Mouse (Mus musculus): ENCODE data around the gene Mcoln2. TPM values are rescaled to one million over a fixed set of nuclear protein-coding genes. Genes with fewer than 3 reads are reported as not detected.
A peak's percentile ranks its signal among the peaks of the same experiment; 100 is the strongest.

Mcoln2 gene
- polyA plus RNA-seq, 1 experiment from 2014 or later: 0.49 TPM

DNA sequence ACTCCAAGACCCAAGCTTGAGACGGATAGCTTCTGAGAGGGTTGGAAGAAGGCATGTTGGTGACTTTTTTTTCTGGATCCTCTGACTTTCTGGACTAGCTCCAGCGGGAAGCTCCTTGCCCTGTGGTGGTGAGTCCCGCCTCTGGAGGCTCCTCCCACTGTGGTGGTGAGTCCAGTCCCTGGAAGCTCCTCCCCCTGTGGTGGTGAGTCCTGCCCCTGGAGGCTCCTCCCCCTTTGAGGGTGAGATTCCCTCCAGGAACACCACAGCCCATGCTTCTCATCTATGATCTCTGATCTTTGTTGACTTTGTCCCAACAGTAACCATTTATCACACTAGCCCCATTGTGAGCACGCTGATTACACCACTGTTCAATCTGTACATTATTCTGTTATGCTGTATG lies 12.6 kb downstream of the Mcoln2 start:
- ATAC-seq (ENCODE audit: insufficient read depth, low FRiP score, low TSS enrichment) (no peak), DNase-seq (ENCODE audit: low spot score) (no peak)
- Histone ChIP-seq H3K27ac (ENCODE audit: low read depth, low read length) (no peak overlapping the region), H3K4me3 (ENCODE audit: low read depth, low read length) (no peak overlapping the region), H3K27me3 (ENCODE audit: control insufficient read depth, insufficient read depth, low read length) (no peaks in the 10 kb centered on the region), H3K36me3 (ENCODE audit: control insufficient read depth, insufficient read depth, low read length) (no peaks in the 10 kb centered on the region), H3K9me3 (ENCODE audit: control insufficient read depth, low read length) (no peaks in the 10 kb centered on the region), H3K9ac (ENCODE audit: low read length) (no peak overlapping the region), H3K4me2 (ENCODE audit: low read depth) (no peak overlapping the region), H3K4me1 (ENCODE audit: control insufficient read depth, insufficient read depth, low read length) (no peaks in the 10 kb centered on the region)
- 85% methylated on average over 4 of the region's 4 CpGs for WGBS

DNA sequence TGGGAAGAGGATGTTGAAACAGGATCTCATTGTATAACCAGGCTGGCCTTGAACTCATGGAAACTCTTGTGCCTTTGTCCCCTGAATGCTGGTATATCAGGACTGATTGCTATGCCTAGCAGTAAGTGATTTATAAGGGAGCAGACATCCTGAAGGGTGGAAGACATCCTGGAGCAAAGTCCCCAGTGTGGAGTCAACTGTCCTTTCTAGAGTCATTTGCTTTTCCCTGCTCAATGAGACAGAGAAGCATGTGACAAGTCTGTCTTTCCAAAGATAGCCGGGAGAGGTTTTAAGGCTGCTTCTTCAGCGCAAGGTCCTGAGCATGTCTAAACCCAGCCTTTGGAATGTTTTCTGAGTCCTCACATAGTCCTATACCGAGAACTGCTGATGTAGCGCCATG lies 19.7 kb downstream of the Mcoln2 start:
- 85% methylated on average over 4 of the region's 4 CpGs for WGBS
- H3K27ac ChIP-seq (ENCODE audit: low read depth, low read length): no peak overlapping the region

DNA sequence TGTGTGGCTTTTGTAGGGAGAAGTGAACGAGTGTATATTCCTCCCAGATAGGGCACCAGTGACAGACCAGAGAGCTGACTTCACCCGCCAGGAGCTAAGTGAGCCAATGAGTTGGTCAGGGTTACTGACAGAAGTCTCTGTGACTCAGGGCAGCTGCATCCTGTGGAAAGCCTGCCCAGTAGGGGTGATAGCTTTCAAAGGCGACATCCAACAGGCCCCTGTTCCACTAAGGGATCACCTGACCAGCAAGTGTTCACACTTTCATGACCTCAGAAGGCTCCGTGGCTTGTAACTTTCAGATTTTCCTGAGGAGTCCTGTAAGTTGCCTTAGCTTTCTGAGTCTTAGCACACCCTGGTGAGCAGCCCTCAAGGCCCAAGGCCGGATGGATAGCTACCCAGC lies 23.4 kb downstream of the Mcoln2 start:
- Histone ChIP-seq H3K9me3 (ENCODE audit: control insufficient read depth, low read length) (no peaks in the 10 kb centered on the region), H3K9ac (ENCODE audit: low read length) (no peak overlapping the region), H3K27me3 (ENCODE audit: control insufficient read depth, insufficient read depth, low read length) (no peaks in the 10 kb centered on the region), H3K4me3 (ENCODE audit: low read depth, low read length) (no peak overlapping the region), H3K36me3 (ENCODE audit: control insufficient read depth, insufficient read depth, low read length) (no peaks in the 10 kb centered on the region), H3K4me2 (ENCODE audit: low read depth) (no peak overlapping the region), H3K27ac (ENCODE audit: low read depth, low read length) (no peak overlapping the region), H3K4me1 (ENCODE audit: control insufficient read depth, insufficient read depth, low read length) (no peaks in the 10 kb centered on the region)
- WGBS: 78% methylated on average over 5 of the region's 5 CpGs
- DNase-seq (ENCODE audit: low spot score): no peak
- no peak for ATAC-seq (ENCODE audit: insufficient read depth, low FRiP score, low TSS enrichment)

More for the DNA sequence above, 19.7 kb downstream of the Mcoln2 start:
- ATAC-seq (ENCODE audit: insufficient read depth, low FRiP score, low TSS enrichment) (no peak), DNase-seq (ENCODE audit: low spot score) (no peak)
- no peak overlapping the region for H3K4me3 ChIP-seq (ENCODE audit: low read depth, low read length)
- H3K4me1 ChIP-seq (ENCODE audit: control insufficient read depth, insufficient read depth, low read length): no peaks in the 10 kb centered on the region
- no peak overlapping the region for H3K9ac ChIP-seq (ENCODE audit: low read length)
- no peaks in the 10 kb centered on the region for H3K9me3 ChIP-seq (ENCODE audit: control insufficient read depth, low read length)
- H3K36me3 ChIP-seq (ENCODE audit: control insufficient read depth, insufficient read depth, low read length): no peaks in the 10 kb centered on the region
- no peaks in the 10 kb centered on the region for H3K27me3 ChIP-seq (ENCODE audit: control insufficient read depth, insufficient read depth, low read length)
- no peak overlapping the region for H3K4me2 ChIP-seq (ENCODE audit: low read depth)

DNA sequence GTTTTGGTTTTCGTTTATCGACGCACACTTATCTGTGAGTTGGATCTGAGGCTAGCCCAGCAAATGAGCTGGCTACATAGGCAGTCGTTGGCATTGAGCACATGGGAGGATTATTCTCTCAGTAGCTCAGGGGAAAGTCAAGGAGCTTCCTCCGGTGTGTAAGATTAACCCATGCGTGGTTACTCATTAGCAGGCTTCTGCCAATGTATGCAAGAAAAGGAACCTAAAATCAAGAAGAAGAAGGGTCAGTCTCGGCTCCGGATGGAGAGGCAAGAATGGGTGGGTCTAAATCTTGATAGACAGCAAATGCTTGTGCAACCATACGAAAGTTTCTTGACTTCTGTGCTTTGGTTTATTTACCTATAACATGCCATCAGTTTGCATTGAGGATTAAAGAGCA lies 24.6 kb downstream of the Mcoln2 start:
- no peak overlapping the region for H3K9ac ChIP-seq (ENCODE audit: low read length)
- DNase-seq (ENCODE audit: low spot score) (no peak), ATAC-seq (ENCODE audit: insufficient read depth, low FRiP score, low TSS enrichment) (no peak)
- H3K4me3 ChIP-seq (ENCODE audit: low read depth, low read length): no peak overlapping the region
- H3K4me2 ChIP-seq (ENCODE audit: low read depth): no peak overlapping the region
- 89% methylated on average over 9 of the region's 9 CpGs for WGBS
- H3K27ac ChIP-seq (ENCODE audit: low read depth, low read length): no peak overlapping the region
- no peaks in the 10 kb centered on the region for H3K4me1 ChIP-seq (ENCODE audit: control insufficient read depth, insufficient read depth, low read length)
- H3K9me3 ChIP-seq (ENCODE audit: control insufficient read depth, low read length): no peaks in the 10 kb centered on the region
- H3K36me3 ChIP-seq (ENCODE audit: control insufficient read depth, insufficient read depth, low read length): no peaks in the 10 kb centered on the region
- no peaks in the 10 kb centered on the region for H3K27me3 ChIP-seq (ENCODE audit: control insufficient read depth, insufficient read depth, low read length)

DNA sequence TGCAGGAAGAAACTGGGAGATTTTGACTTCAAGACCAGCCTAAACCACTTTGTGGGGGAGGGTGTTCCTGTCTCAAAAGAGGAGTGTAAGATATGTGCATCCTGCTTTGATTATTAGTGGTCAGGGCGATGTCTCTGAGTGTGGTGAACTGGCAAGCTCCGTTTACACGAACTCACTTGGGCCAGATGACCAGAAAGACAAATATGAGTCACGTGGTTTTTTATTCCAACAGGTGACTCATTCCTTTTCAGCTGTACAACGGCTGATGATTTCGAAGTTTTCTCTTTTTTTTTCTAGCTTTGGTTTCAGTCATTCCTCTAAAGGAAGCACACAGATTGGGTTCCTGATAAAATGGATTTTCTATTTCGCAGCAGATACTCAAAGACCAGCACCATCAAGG lies 27.7 kb downstream of the Mcoln2 start:
- no peak overlapping the region for H3K9ac ChIP-seq (ENCODE audit: low read length)
- no peak overlapping the region for H3K4me3 ChIP-seq (ENCODE audit: low read depth, low read length)
- no peak overlapping the region for H3K27ac ChIP-seq (ENCODE audit: low read depth, low read length)
- H3K9me3 ChIP-seq (ENCODE audit: control insufficient read depth, low read length): no peaks in the 10 kb centered on the region
- no peaks in the 10 kb centered on the region for H3K4me1 ChIP-seq (ENCODE audit: control insufficient read depth, insufficient read depth, low read length)
- no peak overlapping the region for H3K4me2 ChIP-seq (ENCODE audit: low read depth)
- H3K27me3 ChIP-seq (ENCODE audit: control insufficient read depth, insufficient read depth, low read length): no peaks in the 10 kb centered on the region
- peak; percentile 13; the same call in 1 of the 2 replicates for ATAC-seq (ENCODE audit: insufficient read depth, low FRiP score, low TSS enrichment)
- no peak for DNase-seq (ENCODE audit: low spot score)
- no peaks in the 10 kb centered on the region for H3K36me3 ChIP-seq (ENCODE audit: control insufficient read depth, insufficient read depth, low read length)
- WGBS: 82% methylated on average over 7 of the region's 7 CpGs

DNA sequence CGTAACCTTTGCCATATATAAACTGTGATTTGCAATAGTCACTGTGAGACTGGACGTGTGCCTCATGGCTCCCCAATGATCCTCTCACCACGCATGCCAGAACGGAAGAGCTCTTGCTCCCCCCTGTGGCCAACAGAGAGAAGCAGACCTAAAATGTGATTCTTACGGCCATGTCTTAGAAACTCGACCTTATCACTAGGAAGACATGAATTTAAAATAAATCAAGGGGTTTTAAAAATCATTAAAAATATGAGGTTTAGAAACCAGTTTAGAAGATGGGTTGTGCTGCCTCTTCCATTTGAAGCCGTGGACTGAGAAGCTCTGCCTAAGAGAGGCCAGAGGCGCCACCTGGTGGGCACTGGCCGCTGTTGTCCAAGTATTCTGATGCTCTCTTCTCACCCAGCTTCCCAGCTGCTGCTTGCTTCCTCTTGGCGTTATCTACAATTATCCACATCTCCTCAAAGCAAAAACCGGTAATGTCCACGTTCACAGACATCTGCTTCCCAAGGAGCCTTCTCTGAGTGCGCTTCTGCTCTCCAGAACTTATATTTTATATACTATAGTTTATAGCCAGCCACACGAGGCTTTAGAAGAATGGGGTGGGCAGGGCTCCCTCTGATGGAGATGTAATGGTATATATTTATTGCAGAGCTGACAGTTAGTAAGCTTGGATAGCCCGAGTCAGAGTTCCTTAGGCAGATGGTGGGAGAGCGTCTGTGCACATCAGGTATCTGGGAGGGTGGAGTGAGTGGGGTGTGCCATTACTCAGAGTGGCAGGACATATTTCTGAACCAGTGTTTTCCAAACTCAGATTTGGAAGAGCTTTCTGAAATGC lies 28.3 kb downstream of the Mcoln2 start:
- peak; percentile 79 for ATAC-seq (ENCODE audit: insufficient read depth, low FRiP score, low TSS enrichment)
- Histone ChIP-seq H3K4me3 (ENCODE audit: low read depth, low read length) (peak overlapping the region; percentile 12; the same call in 1 of the 2 replicates), H3K9me3 (ENCODE audit: control insufficient read depth, low read length) (no peaks in the 10 kb centered on the region), H3K27me3 (ENCODE audit: control insufficient read depth, insufficient read depth, low read length) (no peaks in the 10 kb centered on the region), H3K4me2 (ENCODE audit: low read depth) (peak overlapping the region; percentile 38), H3K4me1 (ENCODE audit: control insufficient read depth, insufficient read depth, low read length) (no peaks in the 10 kb centered on the region), H3K36me3 (ENCODE audit: control insufficient read depth, insufficient read depth, low read length) (no peaks in the 10 kb centered on the region), H3K9ac (ENCODE audit: low read length) (no peak overlapping the region), H3K27ac (ENCODE audit: low read depth, low read length) (no peak overlapping the region)
- 6% methylated on average over 16 of the region's 16 CpGs for WGBS
- DNase-seq (ENCODE audit: low spot score): peak; percentile 88

DNA sequence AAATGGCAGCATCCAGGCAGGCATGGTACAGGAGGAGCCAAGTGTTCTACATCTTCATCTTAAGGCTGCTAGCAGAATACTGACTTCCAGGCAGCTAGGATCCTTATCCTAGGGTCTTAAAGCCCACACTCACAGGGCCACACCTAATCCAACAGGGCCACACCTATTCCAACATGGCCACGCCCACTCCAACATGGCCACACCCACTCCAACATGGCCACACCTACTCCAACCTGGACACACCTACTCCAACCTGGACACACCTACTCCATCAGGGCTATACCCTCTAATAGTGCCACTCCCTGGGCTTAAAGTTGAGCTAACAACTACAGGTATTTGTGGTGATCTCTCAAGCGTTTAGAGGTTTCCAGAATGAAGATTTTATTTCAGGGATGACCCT lies 30.7 kb downstream of the Mcoln2 start:
- Histone ChIP-seq H3K27me3 (ENCODE audit: control insufficient read depth, insufficient read depth, low read length) (no peaks in the 10 kb centered on the region), H3K4me1 (ENCODE audit: control insufficient read depth, insufficient read depth, low read length) (no peaks in the 10 kb centered on the region), H3K9me3 (ENCODE audit: control insufficient read depth, low read length) (no peaks in the 10 kb centered on the region), H3K9ac (ENCODE audit: low read length) (no peak overlapping the region), H3K4me2 (ENCODE audit: low read depth) (no peak overlapping the region), H3K27ac (ENCODE audit: low read depth, low read length) (no peak overlapping the region), H3K4me3 (ENCODE audit: low read depth, low read length) (no peak overlapping the region), H3K36me3 (ENCODE audit: control insufficient read depth, insufficient read depth, low read length) (no peaks in the 10 kb centered on the region)
- 39% methylated on average over 2 of the region's 2 CpGs for WGBS
- DNase-seq (ENCODE audit: low spot score) (no peak), ATAC-seq (ENCODE audit: insufficient read depth, low FRiP score, low TSS enrichment) (no peak)

DNA sequence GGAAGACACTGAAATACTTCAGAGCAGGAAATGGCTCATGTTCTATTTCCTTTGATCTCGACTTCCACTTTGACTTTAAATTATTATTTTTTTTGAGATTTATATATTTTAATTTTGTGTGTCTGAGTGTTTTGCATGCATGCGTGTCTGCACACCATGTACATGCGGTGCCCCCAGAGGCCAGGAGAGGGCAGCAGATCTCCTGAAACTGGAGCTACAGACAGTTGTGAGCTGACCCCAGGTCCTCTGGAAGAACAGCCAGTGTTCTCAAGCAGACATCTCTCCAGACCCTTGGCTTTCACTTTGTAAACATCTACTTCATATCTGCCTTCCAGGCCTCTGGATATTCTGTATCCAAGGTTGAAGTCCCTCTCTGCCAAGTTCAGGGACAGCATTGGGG lies 31.4 kb downstream of the Mcoln2 start:
- Histone ChIP-seq H3K27me3 (ENCODE audit: control insufficient read depth, insufficient read depth, low read length) (no peaks in the 10 kb centered on the region), H3K9me3 (ENCODE audit: control insufficient read depth, low read length) (no peaks in the 10 kb centered on the region), H3K4me2 (ENCODE audit: low read depth) (no peak overlapping the region), H3K4me1 (ENCODE audit: control insufficient read depth, insufficient read depth, low read length) (no peaks in the 10 kb centered on the region), H3K9ac (ENCODE audit: low read length) (no peak overlapping the region), H3K27ac (ENCODE audit: low read depth, low read length) (no peak overlapping the region), H3K4me3 (ENCODE audit: low read depth, low read length) (no peak overlapping the region), H3K36me3 (ENCODE audit: control insufficient read depth, insufficient read depth, low read length) (no peaks in the 10 kb centered on the region)
- DNase-seq (ENCODE audit: low spot score) (peak; percentile 68), ATAC-seq (ENCODE audit: insufficient read depth, low FRiP score, low TSS enrichment) (no peak)
- WGBS: 33% methylated on average over 3 of the region's 3 CpGs

DNA sequence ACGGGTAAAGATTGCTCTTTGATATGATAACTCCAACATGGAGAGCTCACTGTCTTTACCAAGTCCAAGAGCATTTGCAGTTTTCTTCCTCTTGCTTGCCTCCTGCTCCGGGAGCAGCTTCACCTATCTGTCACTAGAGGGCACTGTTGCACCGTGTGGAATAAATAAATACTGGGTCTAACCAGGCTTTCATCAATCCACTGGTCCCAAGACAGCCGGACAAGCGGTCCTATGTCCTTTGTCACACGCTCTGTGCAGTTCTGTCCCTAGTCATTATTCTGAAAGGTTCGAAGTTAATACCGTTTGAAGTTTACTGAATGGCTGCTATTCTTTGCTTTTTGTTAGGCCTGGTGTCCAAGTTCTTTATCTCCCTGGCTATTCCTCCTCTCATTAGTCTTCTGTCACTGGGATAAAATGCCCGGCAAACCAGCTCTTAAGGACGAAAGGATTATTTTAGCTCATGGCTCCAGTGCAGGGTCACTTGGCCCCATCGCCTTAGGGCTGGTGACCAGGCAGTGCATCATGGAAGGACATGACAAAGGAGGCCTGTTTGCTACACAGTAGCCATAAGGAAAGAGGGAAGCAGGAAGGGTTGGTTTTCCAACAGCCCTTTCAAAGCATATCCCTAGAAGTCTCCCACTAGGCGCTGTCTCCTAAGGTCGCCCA lies 35.5 kb downstream of the Mcoln2 start:
- Histone ChIP-seq H3K9me3 (ENCODE audit: control insufficient read depth, low read length) (no peaks in the 10 kb centered on the region), H3K27ac (ENCODE audit: low read depth, low read length) (no peak overlapping the region), H3K36me3 (ENCODE audit: control insufficient read depth, insufficient read depth, low read length) (no peaks in the 10 kb centered on the region), H3K27me3 (ENCODE audit: control insufficient read depth, insufficient read depth, low read length) (0 out of 2 replicates have a peak, but pooled peaks cover 2% of the 10 kb centered on the region), H3K4me1 (ENCODE audit: control insufficient read depth, insufficient read depth, low read length) (no peaks in the 10 kb centered on the region), H3K4me3 (ENCODE audit: low read depth, low read length) (no peak overlapping the region), H3K9ac (ENCODE audit: low read length) (no peak overlapping the region), H3K4me2 (ENCODE audit: low read depth) (no peak overlapping the region)
- DNase-seq (ENCODE audit: low spot score) (peak; percentile 75), ATAC-seq (ENCODE audit: insufficient read depth, low FRiP score, low TSS enrichment) (peak; percentile 86; the same call in 1 of the 2 replicates)
- 23% methylated on average over 13 of the region's 13 CpGs for WGBS

Measured in neural tube, embryonic 11.5 days (tissue).